Mouse (Mus musculus): ENCODE measurements around the gene Bcor. TPM values are rescaled to one million over a fixed set of nuclear protein-coding genes. Genes with fewer than 3 reads are reported as not detected.

Bcor gene
- total RNA-seq, 2 experiments from 2014 or later, result 14.7 to 20.1 TPM

GRCm38 (mm10) chrX:12128165-12129083 is 31.7 kb downstream of the Bcor start:
- DNase-seq, result peak; percentile 63
- intact Hi-C loops (cut with DNase I; ENCODE audit: low total_unique reads), result no loop called here

- intact Hi-C loops (cut with DNase I; ENCODE audit: low total_unique reads), result no loop called here
- no peak for DNase-seq
Measured at GRCm38 (mm10) chrX:12127799-12128164, 32.4 kb downstream of the Bcor start.

- DNase-seq, result no peak
- intact Hi-C loops (cut with DNase I; ENCODE audit: low total_unique reads), result no loop called here
Measured at GRCm38 (mm10) chrX:12127106-12127670, 33.0 kb downstream of the Bcor start.

- DNase-seq, result no peak
- intact Hi-C loops (cut with DNase I; ENCODE audit: low total_unique reads), result no loop called here
Measured at GRCm38 (mm10) chrX:12126408-12127105, 33.6 kb downstream of the Bcor start.

GRCm38 (mm10) chrX:12124571-12124970 is 35.6 kb downstream of the Bcor start:
- intact Hi-C loops (cut with DNase I; ENCODE audit: low total_unique reads), result no loop called here
- no peak for DNase-seq

- intact Hi-C loops (cut with DNase I; ENCODE audit: low total_unique reads), result no loop called here
- no peak for DNase-seq
Measured at GRCm38 (mm10) chrX:12123687-12124087, 36.5 kb downstream of the Bcor start.

- intact Hi-C loops (cut with DNase I; ENCODE audit: low total_unique reads), result no loop called here
- DNase-seq, result no peak
Measured at GRCm38 (mm10) chrX:12122594-12123331, 37.4 kb downstream of the Bcor start.

- intact Hi-C loops (cut with DNase I; ENCODE audit: low total_unique reads), result no loop called here
- no peak for DNase-seq
Measured at GRCm38 (mm10) chrX:12119476-12119875, 40.7 kb downstream of the Bcor start.

- peak; percentile 34 for DNase-seq
- intact Hi-C loops (cut with DNase I; ENCODE audit: low total_unique reads), result no loop called here
Measured at GRCm38 (mm10) chrX:12116128-12116527, 44.0 kb downstream of the Bcor start.

GRCm38 (mm10) chrX:12112166-12112565 is 48.0 kb downstream of the Bcor start:
- intact Hi-C loops (cut with DNase I; ENCODE audit: low total_unique reads), result no loop called here
- no peak for DNase-seq

GRCm38 (mm10) chrX:12110518-12110917 is 49.6 kb downstream of the Bcor start:
- intact Hi-C loops (cut with DNase I; ENCODE audit: low total_unique reads), result no loop called here
- no peak for DNase-seq

- intact Hi-C loops (cut with DNase I; ENCODE audit: low total_unique reads), result no loop called here
- DNase-seq, result peak; percentile 38
Measured at GRCm38 (mm10) chrX:12105358-12105757, 54.8 kb downstream of the Bcor start.

GRCm38 (mm10) chrX:12096783-12097526 is 63.2 kb downstream of the Bcor start:
- no peak for DNase-seq
- intact Hi-C loops (cut with DNase I; ENCODE audit: low total_unique reads), result no loop called here

GRCm38 (mm10) chrX:12093371-12093770 is 66.8 kb downstream of the Bcor start:
- intact Hi-C loops (cut with DNase I; ENCODE audit: low total_unique reads), result no loop called here
- no peak for DNase-seq

- peak; percentile 64 for DNase-seq
- intact Hi-C loops (cut with DNase I; ENCODE audit: low total_unique reads), result no loop called here
Measured at GRCm38 (mm10) chrX:12091431-12092061, 68.6 kb downstream of the Bcor start.

- intact Hi-C loops (cut with DNase I; ENCODE audit: low total_unique reads), result no loop called here
- peak; percentile 86 for DNase-seq
Measured at GRCm38 (mm10) chrX:12090871-12091404, 69.2 kb downstream of the Bcor start.

GRCm38 (mm10) chrX:12090151-12090870 is 69.8 kb downstream of the Bcor start:
- DNase-seq, result peak; percentile 43
- intact Hi-C loops (cut with DNase I; ENCODE audit: low total_unique reads), result no loop called here
